Mouse (Mus musculus) midbrain, embryonic 12.5 days (tissue): ENCODE results near the gene Scamp4. TPM values are rescaled to one million over a fixed set of nuclear protein-coding genes. Genes with fewer than 3 reads are reported as not detected.
A peak's percentile ranks its signal among the peaks of the same experiment; 100 is the strongest.
"Not testable (repeated sequence)": the region's sequence is repeated elsewhere in the genome, so short reads cannot be mapped to it uniquely, and the experiment has no call there.

ENCODE experiments used
- ATAC-seq: fragments of 200-750 bp; cut with Nextera tagmentation; 2 replicates; pipeline ENCODE4 v1.8.0; 2017; ENCODE audit warnings: low read depth, moderate TSS enrichment, moderate library complexity; ENCODE audit not compliant: low FRiP score
- H3K27ac ChIP-seq: fragments of 300-500 bp; sonication (generic); replicated peaks from 2 replicates; pipeline ENCODE4 v1.5.1; 2016; ENCODE audit warnings: mild to moderate bottlenecking
- H3K27me3 ChIP-seq: fragments of 300-500 bp; sonication (generic); 2 replicates; pipeline ENCODE4 v1.6.1; 2016; ENCODE audit warnings: mild to moderate bottlenecking
- H3K36me3 ChIP-seq: fragments of 300-500 bp; sonication (generic); 2 replicates; pipeline ENCODE4 v1.6.1; 2016
- H3K4me1 ChIP-seq: fragments of 300-500 bp; sonication (generic); 2 replicates; pipeline ENCODE4 v1.6.1; 2016
- H3K4me2 ChIP-seq: fragments of 300-500 bp; sonication (generic); replicated peaks from 2 replicates; pipeline ENCODE4 v1.6.1; 2016; ENCODE audit warnings: mild to moderate bottlenecking, moderate library complexity
- H3K4me3 ChIP-seq: fragments of 300-500 bp; sonication (generic); 2 replicates; pipeline ENCODE4 v1.5.1; 2016; ENCODE audit warnings: mild to moderate bottlenecking
- H3K9ac ChIP-seq: fragments of 300-500 bp; sonication (generic); replicated peaks from 2 replicates; pipeline ENCODE4 v1.6.1; 2016; ENCODE audit warnings: mild to moderate bottlenecking, moderate library complexity
- H3K9me3 ChIP-seq: fragments of 300-500 bp; sonication (generic); 2 replicates; pipeline ENCODE4 v1.6.1; 2016; ENCODE audit warnings: mild to moderate bottlenecking
- WGBS: fragments of 180-500 bp; shearing (Covaris S2); methylation state at CpG from one replicate; pipeline ENCODE4 v1.1.7; 2016; 5-methylcytosine and 5-hydroxymethylcytosine counted together
- polyA plus RNA-seq: library from polyadenylated mRNA; unstranded; fragments of >200 nt; fragmentation: Nextera tagmentation; extraction: Ambion mirVana; gene quantifications from 2 replicates; pipeline ENCODE4 v1.2.1, GENCODE M21; 2016

Scamp4 gene
- polyA plus RNA-seq, 1 experiment from 2014 or later = 68.4 TPM

DNA sequence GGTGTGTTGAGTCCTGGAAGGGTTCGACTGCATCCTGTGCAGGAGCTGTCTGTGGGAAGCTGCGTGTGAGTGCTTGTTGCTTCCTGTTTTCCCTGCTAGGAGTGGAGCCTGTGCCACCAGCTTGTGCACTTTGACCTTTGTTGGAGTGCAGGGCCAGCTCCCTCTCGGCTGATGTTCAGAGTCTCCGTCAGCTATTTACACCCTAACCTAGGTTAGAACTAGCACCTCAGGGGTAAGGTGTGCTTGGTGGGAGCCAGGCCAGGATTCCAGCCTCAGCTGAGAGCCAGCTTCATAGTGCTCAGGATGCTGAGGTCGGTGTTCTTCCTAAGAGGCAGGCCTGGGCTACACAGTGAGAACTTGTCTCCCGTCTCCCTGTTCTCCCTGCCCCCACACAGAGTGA lies 32.7 kb downstream of the Scamp4 start:
- Histone ChIP-seq H3K4me1 (0 out of 2 replicates have a peak, but pooled peaks cover 2% of the 10 kb centered on the region), H3K9me3 (no peaks in the 10 kb centered on the region), H3K9ac (no peak overlapping the region), H3K36me3 (peaks cover 63% of the 10 kb centered on the region), H3K4me3 (no peak overlapping the region), H3K27me3 (no peaks in the 10 kb centered on the region), H3K27ac (no peak overlapping the region), H3K4me2 (no peak overlapping the region)
- ATAC-seq = no peak
- 86% methylated on average over 6 of the region's 6 CpGs for WGBS

GRCm38 (mm10) chr10:80646936-80647335 lies 44.3 kb downstream of the Scamp4 start:
- peaks cover 63% of the 10 kb centered on the region for H3K36me3 ChIP-seq
- 93% methylated on average over 10 of the region's 10 CpGs for WGBS

DNA sequence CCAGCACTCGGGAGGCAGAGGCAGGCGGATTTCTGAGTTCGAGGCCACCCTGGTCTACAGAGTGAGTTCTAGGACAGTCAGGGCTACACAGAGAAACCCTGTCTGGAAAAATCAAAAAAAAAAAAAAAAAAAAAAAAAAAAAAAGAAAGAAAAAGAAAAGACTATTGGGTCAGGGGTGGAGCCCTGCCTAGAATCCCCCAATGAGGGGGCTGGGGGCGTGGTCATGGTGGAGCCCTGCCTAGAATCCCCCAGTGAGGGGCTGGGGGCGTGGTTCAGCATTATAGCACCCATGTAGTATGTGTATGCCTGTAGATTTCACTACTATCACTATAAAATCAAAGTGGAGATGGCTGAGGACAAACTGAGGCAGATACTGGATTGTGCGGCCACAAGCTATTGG lies 47.2 kb downstream of the Scamp4 start:
- not testable (repeated sequence) for H3K4me1 ChIP-seq, H3K27me3 ChIP-seq, ATAC-seq, H3K9ac ChIP-seq, H3K9me3 ChIP-seq, H3K4me2 ChIP-seq, H3K27ac ChIP-seq, H3K4me3 ChIP-seq
- 89% methylated on average over 6 of the region's 6 CpGs for WGBS
- peaks cover 33% of the 10 kb centered on the region for H3K36me3 ChIP-seq

More at GRCm38 (mm10) chr10:80646936-80647335, 44.3 kb downstream of the Scamp4 start:
- H3K4me3 ChIP-seq = no peak overlapping the region
- H3K9me3 ChIP-seq = no peaks in the 10 kb centered on the region
- H3K27ac ChIP-seq = no peak overlapping the region
- no peaks in the 10 kb centered on the region for H3K27me3 ChIP-seq
- H3K4me2 ChIP-seq = no peak overlapping the region
- no peaks in the 10 kb centered on the region for H3K4me1 ChIP-seq
- H3K9ac ChIP-seq = no peak overlapping the region
- no peak for ATAC-seq

GRCm38 (mm10) chr10:80650392-80650791 lies 47.7 kb downstream of the Scamp4 start:
- Histone ChIP-seq H3K9ac (no peak overlapping the region), H3K36me3 (peaks cover 28% of the 10 kb centered on the region), H3K4me3 (no peak overlapping the region), H3K27ac (no peak overlapping the region), H3K4me2 (no peak overlapping the region), H3K27me3 (no peaks in the 10 kb centered on the region), H3K4me1 (peaks cover 14% of the 10 kb centered on the region), H3K9me3 (no peaks in the 10 kb centered on the region)
- WGBS = 95% methylated on average over 10 of the region's 10 CpGs
- no peak for ATAC-seq

DNA sequence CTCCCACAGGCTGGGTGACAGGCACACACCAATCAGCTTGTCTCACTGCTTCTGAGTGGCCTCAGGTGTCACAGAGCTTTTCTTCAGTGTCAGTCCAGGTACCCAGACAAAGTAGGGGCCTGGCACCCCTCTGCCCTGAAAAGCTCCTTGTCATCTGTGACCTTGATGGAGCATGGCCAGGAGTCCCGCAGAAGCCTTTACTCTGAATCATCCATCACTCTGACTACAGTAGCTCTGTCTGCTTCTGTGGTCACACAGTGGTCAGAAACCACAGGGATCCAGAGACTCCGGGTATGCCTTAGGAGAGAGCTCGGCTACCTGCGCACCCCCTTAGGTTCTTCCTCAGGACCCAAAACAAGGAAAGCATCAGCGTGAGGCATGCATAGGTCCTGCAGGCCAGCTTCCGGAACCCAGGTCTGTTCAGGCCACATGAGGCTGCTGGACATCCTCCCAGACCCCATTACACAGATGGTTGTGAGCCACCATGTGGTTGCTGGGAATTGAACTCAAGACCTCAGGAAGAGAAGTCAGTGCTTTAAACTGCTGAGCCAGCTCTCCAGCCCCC lies 50.6 kb downstream of the Scamp4 start:
- H3K4me1 ChIP-seq = peaks cover 22% of the 10 kb centered on the region
- no peak overlapping the region for H3K9ac ChIP-seq
- H3K4me3 ChIP-seq = no peak overlapping the region
- no peak overlapping the region for H3K4me2 ChIP-seq
- H3K36me3 ChIP-seq = peaks cover under 1% of the 10 kb centered on the region
- ATAC-seq = no peak
- no peaks in the 10 kb centered on the region for H3K27me3 ChIP-seq
- no peaks in the 10 kb centered on the region for H3K9me3 ChIP-seq
- H3K27ac ChIP-seq = no peak overlapping the region
- WGBS = 95% methylated on average over 6 of the region's 6 CpGs

DNA sequence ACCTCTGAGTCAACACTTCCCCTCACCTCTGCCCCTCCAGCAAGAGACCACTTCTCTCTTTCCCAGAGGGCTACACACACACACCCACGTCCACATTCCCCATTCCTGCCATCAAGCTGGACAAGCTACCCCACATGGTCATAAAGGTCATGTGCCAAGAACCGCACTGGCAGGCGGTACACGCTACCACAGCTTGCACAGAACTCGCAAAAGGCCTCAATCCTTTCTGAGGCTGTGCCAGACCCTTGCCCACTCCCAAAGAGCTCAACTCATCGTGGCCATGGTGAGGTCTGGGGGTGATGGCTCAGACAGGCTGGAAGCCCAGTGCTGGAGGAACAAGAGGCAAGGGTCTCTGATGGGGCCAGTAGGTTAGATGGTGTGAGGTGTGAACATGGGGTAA lies 52.2 kb downstream of the Scamp4 start:
- H3K27ac ChIP-seq = no peak overlapping the region
- peak overlapping the region; percentile 96; the same call in 1 of the 2 replicates for H3K4me3 ChIP-seq
- peaks cover 27% of the 10 kb centered on the region for H3K4me1 ChIP-seq
- no peaks in the 10 kb centered on the region for H3K36me3 ChIP-seq
- H3K4me2 ChIP-seq = peak overlapping the region; percentile 92
- WGBS = 91% methylated on average over 6 of the region's 6 CpGs
- no peaks in the 10 kb centered on the region for H3K27me3 ChIP-seq
- H3K9ac ChIP-seq = peak overlapping the region; percentile 97; the same call in 1 of the 2 replicates
- ATAC-seq = no peak
- no peaks in the 10 kb centered on the region for H3K9me3 ChIP-seq

- WGBS = under 1% methylated on average over 11 of the region's 12 CpGs
- ATAC-seq = peak; percentile 54; the same call in 1 of the 2 replicates
- Histone ChIP-seq H3K36me3 (no peaks in the 10 kb centered on the region), H3K4me1 (peaks cover 27% of the 10 kb centered on the region), H3K4me3 (peak overlapping the region; percentile 96), H3K4me2 (peak overlapping the region; percentile 92), H3K27me3 (no peaks in the 10 kb centered on the region), H3K9ac (peak overlapping the region; percentile 97), H3K9me3 (no peaks in the 10 kb centered on the region), H3K27ac (peak overlapping the region; percentile 88)
Observed at GRCm38 (mm10) chr10:80655406-80656129, 52.9 kb downstream of the Scamp4 start.

DNA sequence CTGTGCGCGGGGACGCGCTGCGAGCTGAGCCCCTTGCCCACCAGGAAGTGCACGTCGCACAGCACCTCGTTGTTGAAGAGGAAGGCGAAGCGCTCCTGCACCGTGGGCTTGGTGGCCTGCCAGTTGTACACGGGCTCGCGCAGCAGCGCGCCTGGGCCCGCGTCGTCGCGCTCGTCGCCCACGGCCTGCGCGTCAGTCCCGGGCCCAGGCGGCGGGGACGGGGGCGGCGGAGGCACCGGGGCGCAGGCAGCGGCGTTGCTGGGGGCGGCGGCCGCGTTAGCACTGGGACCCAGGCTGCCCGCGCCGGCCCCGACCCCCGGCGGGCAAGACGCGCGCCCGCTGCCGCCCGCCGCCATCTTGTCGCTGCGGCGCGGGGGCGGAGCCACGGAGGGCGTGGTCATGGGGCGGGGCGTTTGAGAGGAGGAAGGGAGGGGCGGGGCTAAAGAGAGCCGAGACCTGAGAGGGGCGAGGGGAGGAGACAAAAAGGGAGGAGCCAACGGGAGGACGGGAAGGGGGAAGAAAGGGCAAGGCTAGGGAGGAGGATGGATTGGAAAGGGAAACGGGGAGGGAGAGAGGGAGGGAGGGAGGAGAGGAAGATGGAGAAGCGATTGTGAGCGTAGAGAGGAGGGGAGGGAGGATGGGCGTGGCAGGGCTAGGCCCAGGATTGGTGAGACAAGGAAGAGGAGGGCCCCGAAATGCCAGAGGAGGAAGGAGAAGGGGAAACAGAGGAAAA lies 53.6 kb downstream of the Scamp4 start:
- no peaks in the 10 kb centered on the region for H3K36me3 ChIP-seq
- H3K4me1 ChIP-seq = peaks cover 27% of the 10 kb centered on the region
- peak overlapping the region; percentile 97 for H3K9ac ChIP-seq
- under 1% methylated on average over 61 of the region's 72 CpGs for WGBS
- H3K4me3 ChIP-seq = peak overlapping the region; percentile 96
- peak overlapping the region; percentile 88 for H3K27ac ChIP-seq
- peak; percentile 88 for ATAC-seq
- H3K4me2 ChIP-seq = peak overlapping the region; percentile 92
- H3K9me3 ChIP-seq = no peaks in the 10 kb centered on the region
- H3K27me3 ChIP-seq = no peaks in the 10 kb centered on the region

- peaks cover 27% of the 10 kb centered on the region for H3K4me1 ChIP-seq
- H3K9ac ChIP-seq = peak within 1 kb of the TSS; percentile 97
- no peaks in the 10 kb centered on the region for H3K27me3 ChIP-seq
- peak; percentile 42 for ATAC-seq
- no peaks in the 10 kb centered on the region for H3K36me3 ChIP-seq
- peak within 1 kb of the TSS; percentile 92 for H3K4me2 ChIP-seq
- peak within 1 kb of the TSS; percentile 96 for H3K4me3 ChIP-seq
- 21% methylated on average over 15 of the region's 15 CpGs for WGBS
- peak within 1 kb of the TSS; percentile 88 for H3K27ac ChIP-seq
- H3K9me3 ChIP-seq = no peaks in the 10 kb centered on the region
Observed at GRCm38 (mm10) chr10:80656863-80657623, 54.4 kb downstream of the Scamp4 start, which contains the start of gene Btbd2. Btbd2 (minus strand) TSS chr10:80657071.

GRCm38 (mm10) chr10:80658194-80658840 lies 55.6 kb downstream of the Scamp4 start:
- Histone ChIP-seq H3K4me2 (no peak overlapping the region), H3K4me1 (peaks cover 27% of the 10 kb centered on the region), H3K27me3 (no peaks in the 10 kb centered on the region), H3K9me3 (no peaks in the 10 kb centered on the region), H3K9ac (no peak overlapping the region), H3K36me3 (no peaks in the 10 kb centered on the region), H3K4me3 (no peak overlapping the region), H3K27ac (no peak overlapping the region)
- ATAC-seq = no peak
- 89% methylated on average over 14 of the region's 14 CpGs for WGBS

DNA sequence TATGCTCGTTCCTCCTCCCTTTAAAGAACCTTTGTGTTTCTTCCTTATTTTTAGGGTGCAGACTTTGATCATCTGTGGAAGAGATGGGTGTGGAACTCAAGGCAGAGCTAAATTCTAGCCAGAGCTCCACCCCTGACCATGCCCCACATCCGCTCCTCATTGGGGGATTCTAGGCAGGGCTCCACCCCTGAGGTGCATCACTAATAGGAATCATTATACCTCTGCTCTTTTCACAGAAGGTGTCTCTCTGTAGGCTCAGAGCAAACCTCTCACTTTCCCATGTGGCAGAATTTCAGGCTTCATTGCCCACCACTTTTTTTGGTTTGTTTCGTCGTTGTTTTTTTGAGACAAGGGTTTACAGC lies 56.1 kb downstream of the Scamp4 start:
- Histone ChIP-seq H3K27ac (0 out of 2 replicates have a peak overlapping the region, but pooled peaks have one; percentile 22), H3K9me3 (no peaks in the 10 kb centered on the region), H3K36me3 (no peaks in the 10 kb centered on the region), H3K9ac (no peak overlapping the region), H3K4me2 (no peak overlapping the region), H3K4me3 (no peak overlapping the region), H3K4me1 (peaks cover 27% of the 10 kb centered on the region), H3K27me3 (no peaks in the 10 kb centered on the region)
- 80% methylated on average over 4 of the region's 4 CpGs for WGBS
- no peak for ATAC-seq
